Mouse (Mus musculus): Measurements from ENCODE around the gene Lpar2. TPM values are rescaled to one million over a fixed set of nuclear protein-coding genes. Genes with fewer than 3 reads are reported as not detected.

The Lpar2 gene
- total and polyA plus RNA-seq, 3 experiments, result 0.77 to 2.8 TPM; not detected in 1

DNA sequence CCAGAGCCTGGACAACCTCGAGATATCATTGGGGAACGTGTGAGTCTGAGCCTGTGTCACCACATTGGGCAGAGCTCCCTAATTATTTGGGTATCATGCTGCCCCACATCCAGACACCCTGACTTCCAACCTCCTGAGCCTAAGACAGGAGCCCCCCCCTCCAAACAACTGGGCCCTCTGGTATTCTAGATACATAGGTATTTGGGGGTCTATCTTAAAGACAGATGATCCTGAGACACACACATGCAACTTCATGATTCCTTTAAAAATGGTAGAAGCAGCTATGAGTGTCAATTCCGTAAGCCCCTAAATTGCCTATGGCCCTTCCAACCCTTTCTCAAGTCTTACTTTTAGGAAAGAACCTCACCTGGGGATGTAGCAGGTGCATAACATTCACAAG, 12.4 kb upstream of the Lpar2 start:
- H3K9me3 ChIP-seq (replicated peaks; ENCODE audit: insufficient read depth, low read length), result no peaks in the 10 kb centered on the region
- DNase-seq (ENCODE audit: low read depth, low spot score), result no peak
- H3K9ac ChIP-seq (ENCODE audit: control insufficient read depth, low read depth, low read length, poor library complexity, severe bottlenecking), result peak overlapping the region; percentile 10; the same call in 1 of the 2 replicates
- no peak for TF ChIP-seq POLR2A (IDR thresholded peaks at IDR 0.05; ENCODE audit: control insufficient read depth in 1 of 2, insufficient read depth in 1 of 2, low read depth in 1 of 2, low read length in 2 of 2, poor library complexity in 1 of 2)
- no peak for TF ChIP-seq ZNF384 (IDR thresholded peaks at IDR 0.05; ENCODE audit: low read depth, low read length)
- no peak for TF ChIP-seq KAT2A (conservative IDR thresholded peaks at IDR 0.05; ENCODE audit: low read depth, low read length)
- TF ChIP-seq NRF1 (IDR thresholded peaks at IDR 0.05; ENCODE audit: insufficient read depth, low read depth, low read length, poor library complexity, severe bottlenecking), result no peak
- no peak for TF ChIP-seq TAL1 (IDR thresholded peaks at IDR 0.05; ENCODE audit: low read length)
- no peak for TF ChIP-seq CHD1 (IDR thresholded peaks at IDR 0.05; ENCODE audit: low read depth, low read length)
- TF ChIP-seq ZMIZ1 (IDR thresholded peaks at IDR 0.05; ENCODE audit: low read depth, low read length), result no peak
- TF ChIP-seq RAD21 (IDR thresholded peaks at IDR 0.05; ENCODE audit: low read depth, low read length), result no peak
- no peak for TF ChIP-seq HCFC1 (IDR thresholded peaks at IDR 0.05; ENCODE audit: low read depth, low read length)
- TF ChIP-seq SMC3 (IDR thresholded peaks at IDR 0.05; ENCODE audit: low read depth, low read length), result no peak
- no peak for TF ChIP-seq GABPA (IDR thresholded peaks at IDR 0.05; ENCODE audit: low read depth, low read length)
- TF ChIP-seq MYB (IDR thresholded peaks at IDR 0.05; ENCODE audit: low read depth, low read length), result no peak
- H3K79me2 ChIP-seq (ENCODE audit: control insufficient read depth, insufficient read depth, low read length, poor library complexity), result peaks cover 7% of the 10 kb centered on the region
- H3K27ac ChIP-seq (ENCODE audit: control insufficient read depth, low read depth, low read length), result no peak overlapping the region
- no peaks in the 10 kb centered on the region for H3K4me1 ChIP-seq (ENCODE audit: control insufficient read depth in 1 of 2, insufficient read depth in 2 of 2, low read length in 2 of 2)
- no peak overlapping the region for H3K4me3 ChIP-seq (ENCODE audit: control insufficient read depth in 1 of 2, insufficient read depth in 1 of 2, low read depth in 2 of 2, low read length in 2 of 2)
- peaks cover 4 to 6% of the 10 kb centered on the region in 2 experiments; a peak in 2 of 4 replicates for H3K36me3 ChIP-seq (ENCODE audit: control insufficient read depth in 1 of 2, insufficient read depth in 2 of 2, low read length in 2 of 2)
- no peaks in the 10 kb centered on the region for H3K27me3 ChIP-seq (ENCODE audit: control insufficient read depth in 1 of 2, insufficient read depth in 2 of 2, low read length in 2 of 2)

DNA sequence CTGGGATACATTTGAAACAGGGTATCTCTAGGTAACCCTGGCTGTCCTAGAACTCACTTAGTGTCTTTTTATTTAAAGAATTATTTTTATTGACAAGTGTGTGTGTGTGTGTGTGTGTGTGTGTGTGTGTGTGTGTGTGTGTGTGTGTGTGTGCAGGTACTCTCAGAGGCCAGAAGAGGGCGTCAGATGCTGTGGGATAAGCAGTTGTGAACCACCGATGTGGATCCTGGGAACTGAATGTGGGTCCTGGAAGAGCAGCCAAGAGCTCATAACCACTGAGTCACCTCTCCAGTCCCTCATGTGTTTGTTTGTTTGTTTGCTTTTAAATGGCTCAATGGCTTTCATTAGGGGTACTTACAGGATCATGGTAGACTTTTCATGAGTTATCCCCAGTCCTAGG, 7.3 kb upstream of the Lpar2 start:
- DNase-seq (ENCODE audit: low read depth, low spot score), result no peak
- Histone ChIP-seq H3K4me1 (ENCODE audit: control insufficient read depth in 1 of 2, insufficient read depth in 2 of 2, low read length in 2 of 2) (no peaks in the 10 kb centered on the region), H3K36me3 (ENCODE audit: control insufficient read depth in 1 of 2, insufficient read depth in 2 of 2, low read length in 2 of 2) (no peaks in the 10 kb centered on the region; a peak in 2 of 4 replicates)

More for the DNA sequence above, 7.3 kb upstream of the Lpar2 start:
- Histone ChIP-seq H3K27ac (ENCODE audit: control insufficient read depth, low read depth, low read length) (no peak overlapping the region), H3K4me3 (ENCODE audit: control insufficient read depth in 1 of 2, insufficient read depth in 1 of 2, low read depth in 2 of 2, low read length in 2 of 2) (no peak overlapping the region), H3K79me2 (ENCODE audit: control insufficient read depth, insufficient read depth, low read length, poor library complexity) (no peaks in the 10 kb centered on the region; the same call in 1 of the 2 replicates), H3K9me3 (replicated peaks; ENCODE audit: insufficient read depth, low read length) (no peaks in the 10 kb centered on the region), H3K27me3 (ENCODE audit: control insufficient read depth in 1 of 2, insufficient read depth in 2 of 2, low read length in 2 of 2) (no peaks in the 10 kb centered on the region), H3K9ac (ENCODE audit: control insufficient read depth, low read depth, low read length, poor library complexity, severe bottlenecking) (no peak overlapping the region)
- TF ChIP-seq GABPA (IDR thresholded peaks at IDR 0.05; ENCODE audit: low read depth, low read length) (no peak), USF1 (IDR thresholded peaks at IDR 0.05; ENCODE audit: low read depth, low read length) (no peak), ETS1 (IDR thresholded peaks at IDR 0.05; ENCODE audit: low read depth, low read length) (no peak), MAX (IDR thresholded peaks at IDR 0.05; ENCODE audit: low read length) (no peak), USF2 (IDR thresholded peaks at IDR 0.05; ENCODE audit: borderline replicate concordance in 1 of 2, insufficient read depth in 1 of 2, low read depth in 1 of 2, low read length in 2 of 2) (no peak), CHD1 (IDR thresholded peaks at IDR 0.05; ENCODE audit: low read depth, low read length) (no peak), POLR2AphosphoS2 (IDR thresholded peaks at IDR 0.05; ENCODE audit: low read length) (no peak), MEF2A (IDR thresholded peaks at IDR 0.05; ENCODE audit: extremely low read depth, insufficient replicate concordance, low read depth, low read length, poor library complexity, severe bottlenecking) (no peak), SIN3A (IDR thresholded peaks at IDR 0.05; ENCODE audit: low read length) (no peak), TCF12 (IDR thresholded peaks at IDR 0.05; ENCODE audit: low read depth, low read length) (no peak), RCOR1 (IDR thresholded peaks at IDR 0.05; ENCODE audit: low read depth, low read length) (no peak), SMC3 (IDR thresholded peaks at IDR 0.05; ENCODE audit: low read depth, low read length) (no peak), POLR2A (IDR thresholded peaks at IDR 0.05; ENCODE audit: control insufficient read depth in 1 of 2, insufficient read depth in 1 of 2, low read depth in 1 of 2, low read length in 2 of 2, poor library complexity in 1 of 2) (no peak), ZC3H11A (IDR thresholded peaks at IDR 0.05; ENCODE audit: low read depth, low read length) (no peak), ZMIZ1 (IDR thresholded peaks at IDR 0.05; ENCODE audit: low read depth, low read length) (no peak), CTCF (IDR thresholded peaks at IDR 0.05 in 2 of 3, conservative IDR thresholded peaks at IDR 0.05 in 1 of 3; ENCODE audit: control insufficient read depth in 1 of 3, insufficient read depth in 1 of 3, low read depth in 2 of 3, low read length in 3 of 3, poor library complexity in 1 of 3, severe bottlenecking in 1 of 3) (no peak; a peak in 1 of 6 replicates), EP300 (IDR thresholded peaks at IDR 0.05; ENCODE audit: low read depth in 1 of 2, low read length in 2 of 2) (no peak), E2F4 (IDR thresholded peaks at IDR 0.05; ENCODE audit: borderline replicate concordance, low read depth, low read length) (no peak), ZNF384 (IDR thresholded peaks at IDR 0.05; ENCODE audit: low read depth, low read length) (no peak), CHD2 (IDR thresholded peaks at IDR 0.05; ENCODE audit: low read length) (no peak)

All from MEL (cell line).